Mouse (Mus musculus): ENCODE data around the gene Magoh.

Gene Magoh

GRCm38 (mm10) chr4:107889731-107890432 lies 10.3 kb downstream of the Magoh start, which contains the start of gene 0610037L13Rik:
0610037L13Rik (plus strand) TSS chr4:107889813.
- peak; percentile 85 for DNase-seq (ENCODE audit: low spot score)

GRCm38 (mm10) chr4:107892663-107893062 lies 13.1 kb downstream of the Magoh start:
- DNase-seq (ENCODE audit: low spot score): no peak

- no peak for DNase-seq (ENCODE audit: low spot score)
Measured at GRCm38 (mm10) chr4:107899211-107899927, 19.8 kb downstream of the Magoh start.

- DNase-seq (ENCODE audit: low spot score): no peak
Measured at GRCm38 (mm10) chr4:107900206-107900605, 20.7 kb downstream of the Magoh start.

DNA sequence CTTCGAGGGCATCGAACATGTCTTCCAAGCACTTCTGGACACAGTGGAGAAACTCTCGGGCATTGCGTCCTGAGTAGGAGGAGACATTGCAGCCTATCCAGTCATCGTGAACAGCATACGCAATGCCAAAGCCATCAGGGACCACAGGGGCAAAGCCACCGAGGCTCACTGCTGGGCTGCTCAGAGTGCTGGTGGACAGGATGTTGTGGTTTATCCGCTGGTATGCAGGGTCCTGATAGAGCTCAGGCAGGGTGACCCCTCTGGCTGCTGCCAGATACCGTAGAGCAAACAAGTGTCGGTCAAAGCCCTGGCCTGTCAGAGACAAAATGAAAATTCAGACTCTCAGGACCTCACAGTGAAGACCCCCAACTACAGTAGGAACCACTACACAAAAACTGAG lies 24.7 kb downstream of the Magoh start:
- DNase-seq (ENCODE audit: low spot score): no peak

DNA sequence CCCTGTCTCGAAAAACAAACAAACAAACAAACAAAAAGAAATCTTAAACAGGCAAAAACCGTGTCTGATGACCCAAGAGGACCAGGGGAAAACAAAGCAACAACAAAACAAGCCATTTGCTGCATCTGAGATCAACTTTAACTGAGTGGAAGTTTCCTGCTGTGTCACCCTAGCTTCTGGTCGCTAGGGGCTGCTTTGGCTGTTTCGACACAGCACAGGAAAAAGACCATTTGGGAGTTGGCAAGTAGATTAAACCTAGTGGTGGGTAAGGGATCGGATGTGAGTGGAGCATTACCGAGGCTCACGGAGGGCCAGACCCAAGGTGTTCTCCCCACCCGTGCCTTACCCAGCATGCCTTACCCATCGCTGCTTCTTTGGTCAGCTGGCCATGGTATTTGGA lies 27.0 kb downstream of the Magoh start:
- DNase-seq (ENCODE audit: low spot score): no peak

DNA sequence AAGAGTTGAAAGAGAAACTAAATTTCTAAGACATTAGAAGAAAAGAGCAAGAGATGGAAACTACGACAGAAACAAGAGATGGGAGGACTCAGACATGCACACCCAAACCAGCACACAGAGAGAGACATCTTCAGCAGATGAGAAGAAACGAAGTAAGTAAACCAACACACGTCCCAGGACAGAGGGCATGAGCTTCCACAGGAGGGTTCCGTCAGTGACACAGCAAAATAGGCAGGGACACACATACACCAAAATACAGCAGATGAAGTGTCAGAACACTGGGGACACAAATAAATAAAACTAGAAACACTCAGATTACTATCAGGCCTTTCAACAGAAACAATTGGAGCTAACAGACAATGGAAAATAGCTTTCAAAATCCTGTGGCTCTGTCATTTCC lies 30.5 kb downstream of the Magoh start:
- no peak for DNase-seq (ENCODE audit: low spot score)

DNA sequence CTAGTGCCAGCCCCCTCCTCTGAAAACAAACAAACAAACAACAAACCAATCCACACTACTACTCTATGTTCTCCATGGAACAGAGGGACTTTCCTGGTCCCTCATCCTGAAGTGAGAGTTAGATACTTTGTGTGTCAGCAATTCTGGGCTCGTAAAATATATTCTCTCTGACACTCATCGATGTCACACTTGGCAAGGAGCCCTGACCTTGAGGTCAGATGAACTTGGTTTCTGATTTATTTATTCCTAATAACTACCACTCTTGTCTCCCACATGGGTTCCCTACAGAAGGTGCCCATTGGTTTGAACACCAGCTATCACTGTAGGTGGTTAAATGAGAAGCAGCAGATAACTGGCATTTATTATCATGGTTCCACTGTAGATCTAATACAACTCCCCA lies 40.8 kb downstream of the Magoh start:
- no peak for DNase-seq (ENCODE audit: low spot score)

- no peak for DNase-seq (ENCODE audit: low spot score)
Measured at GRCm38 (mm10) chr4:107921152-107921695, 41.7 kb downstream of the Magoh start.

- no peak for DNase-seq (ENCODE audit: low spot score)
Measured at GRCm38 (mm10) chr4:107921952-107922351, 42.4 kb downstream of the Magoh start.

GRCm38 (mm10) chr4:107923145-107923802 lies 43.7 kb downstream of the Magoh start, which contains the start of gene Cpt2:
Cpt2 (minus strand) TSS chr4:107923610.
- DNase-seq (ENCODE audit: low spot score): peak; percentile 86

- DNase-seq (ENCODE audit: low spot score): no peak
Measured at GRCm38 (mm10) chr4:107923803-107924194, 44.2 kb downstream of the Magoh start.

DNA sequence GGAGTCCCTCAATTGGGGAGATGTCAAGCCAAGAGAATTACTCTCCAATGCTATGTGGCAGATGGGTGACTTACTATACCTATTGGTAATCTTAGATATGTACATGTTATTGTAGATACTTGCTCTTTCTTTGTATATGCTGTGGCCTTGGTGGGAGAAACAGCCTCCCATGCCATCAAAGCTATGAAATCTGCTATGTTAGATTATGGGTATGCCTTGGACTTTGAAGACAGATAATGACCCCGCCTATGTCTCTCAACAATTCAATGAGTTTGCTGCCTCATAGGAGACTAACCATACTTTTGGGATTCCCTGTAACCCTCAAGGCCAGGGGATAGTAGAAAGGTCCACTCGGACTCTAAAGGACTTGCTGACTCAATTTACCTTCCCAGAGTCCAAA lies 48.7 kb downstream of the Magoh start:
- no peak for DNase-seq (ENCODE audit: low spot score)

GRCm38 (mm10) chr4:107928726-107929125 lies 49.2 kb downstream of the Magoh start:
- no peak for DNase-seq (ENCODE audit: low spot score)

- no peak for DNase-seq (ENCODE audit: low spot score)
Measured at GRCm38 (mm10) chr4:107931453-107931852, 51.9 kb downstream of the Magoh start.

DNA sequence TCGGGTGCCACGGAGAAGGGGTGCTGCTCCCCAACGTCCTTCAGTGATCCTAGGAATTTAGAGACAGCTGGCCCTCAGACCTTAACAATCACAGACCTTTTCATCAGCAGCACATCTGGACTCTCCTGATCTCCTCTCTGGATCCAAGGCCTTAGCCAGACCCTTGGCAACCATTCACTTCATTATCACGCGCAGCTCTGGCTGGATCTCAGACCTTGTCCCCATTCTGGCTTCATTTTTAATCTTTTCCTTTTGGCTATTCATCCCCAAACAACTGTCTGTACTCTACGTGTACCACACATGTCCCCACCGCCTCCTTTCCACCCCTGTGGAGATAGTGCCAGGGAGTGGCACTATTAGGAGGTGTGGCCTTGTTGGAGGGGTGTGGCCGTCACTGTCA lies 53.7 kb downstream of the Magoh start:
- no peak for DNase-seq (ENCODE audit: low spot score)

- DNase-seq (ENCODE audit: low spot score): no peak
Measured at GRCm38 (mm10) chr4:107935254-107935653, 55.7 kb downstream of the Magoh start.
